Mouse (Mus musculus) frontal cortex, adult (tissue): Measurements from ENCODE around the gene Nceh1.

Experiments
- ATAC-seq: cut with Nextera tagmentation; 2 replicates; pipeline ENCODE4 v1.9.2; 2017; ENCODE audit warnings: mild to moderate bottlenecking, moderate library complexity, mixed read lengths; ENCODE audit not compliant: low TSS enrichment

Nceh1 gene

GRCm38 (mm10) chr3:27190865-27191264 is 8.1 kb downstream of the Nceh1 start:
- no peak for ATAC-seq

- no peak for ATAC-seq
These were observed 9.1 kb downstream of the Nceh1 start for GRCm38 (mm10) chr3:27191856-27192255.

GRCm38 (mm10) chr3:27193844-27194317 is 11.1 kb downstream of the Nceh1 start:
- no peak for ATAC-seq

GRCm38 (mm10) chr3:27195153-27195552 is 12.4 kb downstream of the Nceh1 start:
- no peak for ATAC-seq

- ATAC-seq: no peak
These were observed 12.9 kb downstream of the Nceh1 start for GRCm38 (mm10) chr3:27195573-27196227.

- no peak for ATAC-seq
These were observed 13.8 kb downstream of the Nceh1 start for GRCm38 (mm10) chr3:27196529-27196928.

- no peak for ATAC-seq
These were observed 15.1 kb downstream of the Nceh1 start for GRCm38 (mm10) chr3:27197816-27198215.

GRCm38 (mm10) chr3:27199120-27199519 is 16.4 kb downstream of the Nceh1 start:
- no peak for ATAC-seq

- ATAC-seq: no peak
These were observed 19.1 kb downstream of the Nceh1 start for GRCm38 (mm10) chr3:27201728-27202411.

GRCm38 (mm10) chr3:27205068-27205467 is 22.3 kb downstream of the Nceh1 start:
- peak; percentile 36 for ATAC-seq

- ATAC-seq: 0 out of 2 replicates have a peak, but pooled peaks have one; percentile 1
These were observed 22.9 kb downstream of the Nceh1 start for GRCm38 (mm10) chr3:27205514-27206220.

GRCm38 (mm10) chr3:27206221-27206560 is 23.4 kb downstream of the Nceh1 start:
- ATAC-seq: no peak

GRCm38 (mm10) chr3:27206577-27206976 is 23.8 kb downstream of the Nceh1 start:
- no peak for ATAC-seq

GRCm38 (mm10) chr3:27209707-27210106 is 26.9 kb downstream of the Nceh1 start:
- peak; percentile 95 for ATAC-seq

GRCm38 (mm10) chr3:27210271-27210670 is 27.5 kb downstream of the Nceh1 start:
- ATAC-seq: no peak

- ATAC-seq: no peak
These were observed 31.5 kb downstream of the Nceh1 start for GRCm38 (mm10) chr3:27214016-27214816.

- ATAC-seq: no peak
These were observed 34.6 kb downstream of the Nceh1 start for GRCm38 (mm10) chr3:27217331-27217730.

- ATAC-seq: no peak
These were observed 35.8 kb downstream of the Nceh1 start for GRCm38 (mm10) chr3:27218604-27219003.

GRCm38 (mm10) chr3:27222052-27222451 is 39.3 kb downstream of the Nceh1 start:
- ATAC-seq: no peak

GRCm38 (mm10) chr3:27222488-27222887 is 39.7 kb downstream of the Nceh1 start:
- 0 out of 2 replicates have a peak, but pooled peaks have one; percentile 36 for ATAC-seq

GRCm38 (mm10) chr3:27227629-27228453 is 45.1 kb downstream of the Nceh1 start:
- no peak for ATAC-seq
